Comparison of ENCODE assay signal across 8 mouse cellular contexts in genomic region chr6:136827116-136827515, GRCm38 (mm10). TPM values are rescaled to one million over a fixed set of nuclear protein-coding genes. Genes with fewer than 3 reads are reported as not detected.
A peak's percentile ranks its signal among the peaks of the same experiment; 100 is the strongest.
DNase-seq lines count a peak whose midpoint lies in the region; ATAC-seq lines count a peak whose summit lies in the region.

No protein-coding gene starts in this region.

- DNase-seq in kidney, adult 11 months = no peak
- DNase-seq in adipocyte (ENCODE audit: low spot score) = peak; percentile 33
- DNase-seq in adrenal gland, adult 8-10 months = no peak
- no peak for DNase-seq in cerebellum, adult 9-10 months
- DNase-seq in thymus, postnatal 4 days = no peak

- H3K4me3 ChIP-seq in kidney, embryonic 14.5 days (ENCODE audit: low read length) = peak overlapping the region; percentile 100
- peak overlapping the region; percentile 100 for H3K4me3 ChIP-seq in hindbrain, embryonic 12.5 days
- peak overlapping the region; percentile 97 for H3K4me3 ChIP-seq in midbrain, embryonic 13.5 days (replicated peaks)

- 0 out of 2 replicates have a peak, but pooled peaks cover 3% of the 10 kb centered on the region for H3K4me1 ChIP-seq in kidney, embryonic 14.5 days (ENCODE audit: control insufficient read depth, insufficient read depth, low read length)
- H3K4me1 ChIP-seq in hindbrain, embryonic 12.5 days = peaks cover 9% of the 10 kb centered on the region
- H3K4me1 ChIP-seq in midbrain, embryonic 13.5 days (replicated peaks) = peaks cover 13% of the 10 kb centered on the region

- no peak for ATAC-seq in kidney, embryonic 14.5 days (ENCODE audit: low FRiP score, low TSS enrichment)
- no peak for ATAC-seq in hindbrain, embryonic 12.5 days (ENCODE audit: low FRiP score)
- ATAC-seq in midbrain, embryonic 13.5 days = no peak

- 13% methylated on average over 7 of the region's 7 CpGs for WGBS in kidney, embryonic 14.5 days
- 19% methylated on average over 7 of the region's 7 CpGs for WGBS in hindbrain, embryonic 12.5 days
- 23% methylated on average over 7 of the region's 7 CpGs for WGBS in midbrain, embryonic 13.5 days

- H3K9ac ChIP-seq in kidney, embryonic 14.5 days (ENCODE audit: low read depth, low read length) = peak overlapping the region; percentile 99
- H3K9ac ChIP-seq in hindbrain, embryonic 12.5 days = peak overlapping the region; percentile 97
- peak overlapping the region; percentile 96 for H3K9ac ChIP-seq in midbrain, embryonic 13.5 days (replicated peaks)

- H3K27me3 ChIP-seq in kidney, embryonic 14.5 days (ENCODE audit: control insufficient read depth, insufficient read depth, low read length) = no peaks in the 10 kb centered on the region
- peaks cover 4% of the 10 kb centered on the region for H3K27me3 ChIP-seq in hindbrain, embryonic 12.5 days
- peaks cover 18% of the 10 kb centered on the region for H3K27me3 ChIP-seq in midbrain, embryonic 13.5 days

- peak overlapping the region; percentile 63 for H3K4me2 ChIP-seq in kidney, embryonic 14.5 days (replicated peaks; ENCODE audit: low read depth, low read length)
- H3K4me2 ChIP-seq in hindbrain, embryonic 12.5 days (replicated peaks) = peak overlapping the region; percentile 71
- peak overlapping the region; percentile 86 for H3K4me2 ChIP-seq in midbrain, embryonic 13.5 days (replicated peaks)

- peaks cover 33% of the 10 kb centered on the region for H3K36me3 ChIP-seq in kidney, embryonic 14.5 days (ENCODE audit: control insufficient read depth, insufficient read depth, low read length)
- H3K36me3 ChIP-seq in hindbrain, embryonic 12.5 days = peaks cover 27% of the 10 kb centered on the region
- H3K36me3 ChIP-seq in midbrain, embryonic 13.5 days = peaks cover 30% of the 10 kb centered on the region

- H3K27ac ChIP-seq in kidney, embryonic 14.5 days (ENCODE audit: low read depth, low read length) = no peak overlapping the region
- no peak overlapping the region for H3K27ac ChIP-seq in hindbrain, embryonic 12.5 days
- no peak overlapping the region for H3K27ac ChIP-seq in midbrain, embryonic 13.5 days

- no peaks in the 10 kb centered on the region for H3K9me3 ChIP-seq in kidney, embryonic 14.5 days (ENCODE audit: control insufficient read depth, low read length)
- no peaks in the 10 kb centered on the region for H3K9me3 ChIP-seq in hindbrain, embryonic 12.5 days (replicated peaks)
- no peaks in the 10 kb centered on the region for H3K9me3 ChIP-seq in midbrain, embryonic 13.5 days

RNA-seq across cellular contexts. Expression of gene BC049715, which starts 0.3 kb away (rescaled TPM):
- 1.7 and 1.9 TPM in 2 replicates for polyA plus RNA-seq in kidney, embryonic 14.5 days (2014; fragmentation: Nextera tagmentation; extraction: Ambion mirVana)
- polyA plus RNA-seq in hindbrain, embryonic 12.5 days (2016; fragmentation: Nextera tagmentation; extraction: Ambion mirVana) = 1.3 and 2.5 TPM in 2 replicates
- polyA plus RNA-seq in midbrain, embryonic 13.5 days (2015; fragmentation: Nextera tagmentation; extraction: Ambion mirVana) = 1.4 and 1.7 TPM in 2 replicates
- 1 to 10 TPM in 1 of 4 experiments, under 1 TPM in 3; 0.51 to 1.3 (median 0.97) TPM for total RNA-seq in adrenal gland, adult 8-10 months (2022)

RNA-seq across cellular contexts. Expression of gene Wbp11, which starts 0.9 kb away (rescaled TPM):
- polyA plus RNA-seq in kidney, embryonic 14.5 days (2014; fragmentation: Nextera tagmentation; extraction: Ambion mirVana) = 91.5 and 136 TPM in 2 replicates
- polyA plus RNA-seq in hindbrain, embryonic 12.5 days (2016; fragmentation: Nextera tagmentation; extraction: Ambion mirVana) = 112 and 123 TPM in 2 replicates
- 89.8 and 92.5 TPM in 2 replicates for polyA plus RNA-seq in midbrain, embryonic 13.5 days (2015; fragmentation: Nextera tagmentation; extraction: Ambion mirVana)
- total RNA-seq in adrenal gland, adult 8-10 months (2022) = 100 to 1,000 TPM in 1 of 4 experiments, 10 to 100 TPM in 3; 75.0 to 108 (median 79.2) TPM

RNA-seq across cellular contexts. Expression of gene Smco3, which starts 8.1 kb away (rescaled TPM):
- 1.1 and 1.4 TPM in 2 replicates for polyA plus RNA-seq in kidney, embryonic 14.5 days (2014; fragmentation: Nextera tagmentation; extraction: Ambion mirVana)
- polyA plus RNA-seq in hindbrain, embryonic 12.5 days (2016; fragmentation: Nextera tagmentation; extraction: Ambion mirVana) = 0.49 and 1.1 TPM in 2 replicates
- 0.35 and 0.40 TPM in 2 replicates for polyA plus RNA-seq in midbrain, embryonic 13.5 days (2015; fragmentation: Nextera tagmentation; extraction: Ambion mirVana)
- under 1 TPM in 2 of 4 experiments, not detected in 2; 0.23 to 0.28 TPM for total RNA-seq in adrenal gland, adult 8-10 months (2022)

RNA-seq across cellular contexts. Expression of gene H2afj, which starts 19.1 kb away (rescaled TPM):
- 96.0 and 104 TPM in 2 replicates for polyA plus RNA-seq in kidney, embryonic 14.5 days (2014; fragmentation: Nextera tagmentation; extraction: Ambion mirVana)
- polyA plus RNA-seq in hindbrain, embryonic 12.5 days (2016; fragmentation: Nextera tagmentation; extraction: Ambion mirVana) = 115 and 121 TPM in 2 replicates
- 113 and 121 TPM in 2 replicates for polyA plus RNA-seq in midbrain, embryonic 13.5 days (2015; fragmentation: Nextera tagmentation; extraction: Ambion mirVana)
- 100 to 1,000 TPM in 3 of 4 experiments, 10 to 100 TPM in 1; 81.8 to 292 (median 145) TPM for total RNA-seq in adrenal gland, adult 8-10 months (2022)

RNA-seq across cellular contexts. Expression of gene Hist4h4, which starts 22.9 kb away (rescaled TPM):
- 1.2 and 2.3 TPM in 2 replicates for polyA plus RNA-seq in kidney, embryonic 14.5 days (2014; fragmentation: Nextera tagmentation; extraction: Ambion mirVana)
- polyA plus RNA-seq in hindbrain, embryonic 12.5 days (2016; fragmentation: Nextera tagmentation; extraction: Ambion mirVana) = 0.51 and 0.72 TPM in 2 replicates
- polyA plus RNA-seq in midbrain, embryonic 13.5 days (2015; fragmentation: Nextera tagmentation; extraction: Ambion mirVana) = 1.1 TPM in 2 replicates
- 10 to 100 TPM; 11.5 to 15.1 (median 12.4) TPM for total RNA-seq in adrenal gland, adult 8-10 months (2022)
